ENCODE assay signal across 30 mouse cellular contexts in the genomic region with DNA sequence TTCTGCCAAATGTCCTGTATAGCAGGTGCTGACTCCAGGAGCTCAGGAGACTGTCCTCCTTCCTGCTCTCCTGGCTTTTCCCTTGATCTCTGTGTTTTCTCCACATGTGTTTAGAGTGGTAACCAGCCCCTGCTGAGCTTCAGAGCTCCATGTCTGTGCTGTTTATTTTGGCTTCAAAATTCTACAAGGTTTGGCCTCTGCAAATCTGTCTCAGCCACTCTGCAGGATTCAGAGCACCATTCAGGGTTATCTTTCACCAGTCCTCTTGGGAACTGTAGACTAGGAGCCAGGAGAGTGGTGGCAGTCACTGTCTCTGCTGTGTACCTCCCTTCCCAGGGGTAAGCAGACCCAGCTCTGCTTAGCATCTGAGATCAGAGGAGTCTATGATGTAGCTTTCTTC.
"Had no signal": no experiment of that assay in that cellular context is flagged by ENCODE, and none has a peak within 500 bp of the region (broad histone marks: within the 10 kb centered on the region; RNA-seq: fewer than 3 reads in every experiment).

No protein-coding gene starts in this region.

- H3K9me3 ChIP-seq: limb, embryonic 10.5 days; limb, embryonic 12.5 days; limb, embryonic 13.5 days; limb, embryonic 15.5 days; liver, embryonic 12.5 days; liver, embryonic 13.5 days; liver, embryonic 15.5 days; lung, embryonic 15.5 days; megakaryocyte, embryonic 14.5 days; midbrain, embryonic 10.5 days; midbrain, embryonic 12.5 days; midbrain, embryonic 13.5 days; midbrain, embryonic 15.5 days; neural tube, embryonic 12.5 days had no signal

- H3K27me3 ChIP-seq: limb, embryonic 12.5 days; limb, embryonic 13.5 days; limb, embryonic 15.5 days; liver, embryonic 12.5 days; liver, embryonic 13.5 days; liver, embryonic 15.5 days; lung, embryonic 15.5 days; megakaryocyte, embryonic 14.5 days; midbrain, embryonic 12.5 days; midbrain, embryonic 13.5 days; midbrain, embryonic 15.5 days; neural tube, embryonic 12.5 days had no signal

- H3K36me3 ChIP-seq: limb, embryonic 10.5 days; limb, embryonic 12.5 days; limb, embryonic 13.5 days; limb, embryonic 15.5 days; liver, embryonic 12.5 days; liver, embryonic 13.5 days; liver, embryonic 15.5 days; lung, embryonic 15.5 days; midbrain, embryonic 10.5 days; midbrain, embryonic 12.5 days; midbrain, embryonic 13.5 days; midbrain, embryonic 15.5 days; neural tube, embryonic 12.5 days had no signal

- H3K4me3 ChIP-seq: limb, embryonic 10.5 days; limb, embryonic 12.5 days; limb, embryonic 13.5 days; limb, embryonic 15.5 days; liver, embryonic 12.5 days; liver, embryonic 13.5 days; liver, embryonic 15.5 days; lung, embryonic 15.5 days; megakaryocyte, embryonic 14.5 days; midbrain, embryonic 10.5 days; midbrain, embryonic 12.5 days; midbrain, embryonic 13.5 days; midbrain, embryonic 15.5 days; myocyte; neural tube, embryonic 12.5 days had no signal

- DNase-seq: left cerebral cortex, postnatal 4 days; liver; liver, embryonic 13.5 days; liver, postnatal 0 days; lung, adult 18-20 months; lung, adult 2 months; lung, embryonic 14.5 days; lung, postnatal 10 days; lung, postnatal 14 days; lung, postnatal 36 days; lung, postnatal 4 days; midbrain, embryonic 14.5 days had no signal

- H3K27ac ChIP-seq: limb, embryonic 10.5 days; limb, embryonic 12.5 days; limb, embryonic 13.5 days; limb, embryonic 15.5 days; liver, embryonic 12.5 days; liver, embryonic 13.5 days; liver, embryonic 14.5 days; liver, embryonic 15.5 days; lung, embryonic 15.5 days; macrophage; midbrain, embryonic 10.5 days; midbrain, embryonic 12.5 days; midbrain, embryonic 13.5 days; midbrain, embryonic 15.5 days; neural tube, embryonic 12.5 days had no signal

- H3K4me1 ChIP-seq: limb, embryonic 10.5 days; limb, embryonic 12.5 days; limb, embryonic 13.5 days; limb, embryonic 15.5 days; liver, embryonic 12.5 days; liver, embryonic 13.5 days; liver, embryonic 15.5 days; lung, embryonic 15.5 days; megakaryocyte, embryonic 14.5 days; midbrain, embryonic 10.5 days; midbrain, embryonic 12.5 days; midbrain, embryonic 13.5 days; midbrain, embryonic 15.5 days; neural tube, embryonic 12.5 days had no signal

- H3K4me2 ChIP-seq: limb, embryonic 12.5 days; limb, embryonic 13.5 days; limb, embryonic 15.5 days; liver, embryonic 11.5 days; liver, embryonic 12.5 days; liver, embryonic 13.5 days; liver, embryonic 15.5 days; lung, embryonic 14.5 days; lung, embryonic 15.5 days; midbrain, embryonic 12.5 days; midbrain, embryonic 13.5 days; midbrain, embryonic 15.5 days; neural tube, embryonic 12.5 days had no signal

- ATAC-seq: liver, embryonic 12.5 days; liver, postnatal 0 days; lung, postnatal 0 days; midbrain, embryonic 13.5 days; midbrain, embryonic 15.5 days had no signal

- H3K9ac ChIP-seq: limb, embryonic 12.5 days; limb, embryonic 13.5 days; limb, embryonic 15.5 days; liver, embryonic 12.5 days; liver, embryonic 13.5 days; liver, embryonic 14.5 days; liver, embryonic 15.5 days; liver, postnatal 0 days; lung, embryonic 14.5 days; lung, embryonic 15.5 days; midbrain, embryonic 12.5 days; midbrain, embryonic 13.5 days; midbrain, embryonic 15.5 days; neural tube, embryonic 12.5 days had no signal
